In genomic region chr2:101978534-101979525, GRCm38 (mm10) we compare ENCODE assay signal across 10 mouse cellular contexts.
DNase-seq lines count a peak whose midpoint lies in the region; ATAC-seq and TF ChIP-seq lines count a peak whose summit lies in the region.
"Had no signal": no experiment of that assay in that cellular context is flagged by ENCODE, and none has a peak within 500 bp of the region (broad histone marks: within the 10 kb centered on the region; RNA-seq: fewer than 3 reads in every experiment).

No protein-coding gene starts in this region.

- no peak for TF ChIP-seq CTCF in kidney, adult 2 months (conservative IDR thresholded peaks at IDR 0.05; ENCODE audit: insufficient read depth, insufficient read length, low read depth, low read length)
- TF ChIP-seq CTCF in stomach, postnatal 0 days (IDR thresholded peaks at IDR 0.05; ENCODE audit: low read depth), result no peak

- H3K27ac ChIP-seq in kidney, adult 2 months (ENCODE audit: insufficient read depth, low read depth, low read length), result no peak overlapping the region
- H3K27ac ChIP-seq in limb, embryonic 15.5 days, result peak overlapping the region; percentile 74
- no peak overlapping the region for H3K27ac ChIP-seq in stomach, postnatal 0 days (replicated peaks)

- no peaks in the 10 kb centered on the region for H3K36me3 ChIP-seq in kidney, adult 2 months (ENCODE audit: control insufficient read depth, insufficient read depth, low read length)
- 0 out of 2 replicates have a peak, but pooled peaks cover 2% of the 10 kb centered on the region for H3K36me3 ChIP-seq in limb, embryonic 15.5 days
- no peaks in the 10 kb centered on the region for H3K36me3 ChIP-seq in stomach, postnatal 0 days (ENCODE audit: control insufficient read depth, insufficient read depth, low read length)
- H3K36me3 ChIP-seq: G1E had no signal

- no peak overlapping the region for H3K4me2 ChIP-seq in limb, embryonic 15.5 days
- H3K4me2 ChIP-seq in stomach, postnatal 0 days (replicated peaks; ENCODE audit: low read depth), result no peak overlapping the region

- H3K27me3 ChIP-seq in kidney, adult 2 months (replicated peaks; ENCODE audit: control insufficient read depth, insufficient read depth, low read length), result no peaks in the 10 kb centered on the region
- no peaks in the 10 kb centered on the region for H3K27me3 ChIP-seq in limb, embryonic 15.5 days
- H3K27me3 ChIP-seq in stomach, postnatal 0 days (ENCODE audit: control insufficient read depth, insufficient read depth, low read length), result no peaks in the 10 kb centered on the region

- TF ChIP-seq POLR2A in kidney, adult 2 months (IDR thresholded peaks at IDR 0.05; ENCODE audit: low read depth, low read length), result no peak

- WGBS in kidney, adult 2 months, result 60% methylated on average over 21 of the region's 21 CpGs
- WGBS in limb, embryonic 15.5 days, result 21% methylated on average over 21 of the region's 21 CpGs
- 31% methylated on average over 21 of the region's 21 CpGs for WGBS in stomach, postnatal 0 days

- H3K4me3 ChIP-seq in kidney, adult 2 months (ENCODE audit: insufficient read depth, low read depth, low read length), result no peak overlapping the region
- H3K4me3 ChIP-seq in limb, embryonic 15.5 days, result no peak overlapping the region
- no peak overlapping the region for H3K4me3 ChIP-seq in stomach, postnatal 0 days (ENCODE audit: low read depth, low read length)
- H3K4me3 ChIP-seq: myocyte had no signal

- peak; percentile 37 for ATAC-seq in limb, embryonic 15.5 days (ENCODE audit: insufficient number of reproducible peaks, low FRiP score, low TSS enrichment, low read depth)
- peak; percentile 38; the same call in 1 of the 2 replicates for ATAC-seq in stomach, postnatal 0 days (ENCODE audit: low FRiP score, low TSS enrichment)

- TF ChIP-seq EP300 in stomach, postnatal 0 days (optimal IDR thresholded peaks at IDR 0.05), result no peak

- H3K4me1 ChIP-seq in kidney, adult 2 months (ENCODE audit: control insufficient read depth, insufficient read depth, low read length), result no peaks in the 10 kb centered on the region
- peaks cover 44% of the 10 kb centered on the region for H3K4me1 ChIP-seq in limb, embryonic 15.5 days
- no peaks in the 10 kb centered on the region for H3K4me1 ChIP-seq in stomach, postnatal 0 days (replicated peaks; ENCODE audit: control insufficient read depth, insufficient read depth)

- no peak overlapping the region for H3K9ac ChIP-seq in limb, embryonic 15.5 days
- no peak overlapping the region for H3K9ac ChIP-seq in stomach, postnatal 0 days (ENCODE audit: low read length)

- intact Hi-C loops in heart, postnatal 14 days (cut with DNase I), result no loop called here

- no peaks in the 10 kb centered on the region for H3K9me3 ChIP-seq in limb, embryonic 15.5 days
- H3K9me3 ChIP-seq in stomach, postnatal 0 days (ENCODE audit: control insufficient read depth, low read length), result no peaks in the 10 kb centered on the region
- H3K9me3 ChIP-seq: G1E had no signal

- peak; percentile 38 for DNase-seq in kidney, adult 2 months
- no peak for DNase-seq in kidney, adult 9 months
- peak; percentile 34 for DNase-seq in NIH3T3 (ENCODE audit: low read depth)
- peak; percentile 50 for DNase-seq in embryo, embryonic 9.5 days (ENCODE audit: extremely low spot score)
- peak; percentile 56 to 57 for DNase-seq in heart, postnatal 14 days
- DNase-seq in stomach, postnatal 0 days (ENCODE audit: low spot score), result no peak
- DNase-seq in urinary bladder, adult 2 months (ENCODE audit: low spot score), result no peak

Comparison
In these comparisons a context has a peak if more than half of its experiments do, and no peak if none do; other contexts are left out.
1. DNase-seq: peak in kidney, adult 2 months (single experiment), NIH3T3 (single experiment), embryo, embryonic 9.5 days (single experiment) and heart, postnatal 14 days (2 of 2); none in kidney, adult 9 months (single experiment), stomach, postnatal 0 days (single experiment) and urinary bladder, adult 2 months (single experiment).